ENCODE assay signal across 11 mouse cellular contexts in the genomic region with DNA sequence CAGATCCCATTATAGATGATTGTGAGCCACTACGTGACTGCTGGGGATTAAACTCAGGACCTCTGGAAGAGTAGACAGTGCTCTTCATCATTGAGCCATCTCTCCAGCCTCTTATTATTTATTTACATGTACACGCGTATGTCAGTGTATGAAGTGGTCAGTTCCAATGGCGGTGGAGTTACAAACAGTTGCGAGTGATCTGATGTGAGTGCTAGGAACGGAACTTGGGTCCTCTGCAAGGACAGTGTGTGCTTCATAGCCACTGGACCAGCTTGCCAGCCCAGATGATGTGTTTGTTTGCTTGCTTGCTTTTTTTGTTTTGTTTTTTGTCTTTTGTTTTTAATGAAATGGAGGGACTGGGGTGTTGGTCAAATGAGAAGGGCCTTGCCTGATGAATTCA. TPM values are rescaled to one million over a fixed set of nuclear protein-coding genes. Genes with fewer than 3 reads are reported as not detected.
A peak's percentile ranks its signal among the peaks of the same experiment; 100 is the strongest.
DNase-seq lines count a peak whose midpoint lies in the region; ATAC-seq and TF ChIP-seq lines count a peak whose summit lies in the region.
"Had no signal": no experiment of that assay in that cellular context is flagged by ENCODE, and none has a peak within 500 bp of the region (broad histone marks: within the 10 kb centered on the region; RNA-seq: fewer than 3 reads in every experiment).

No protein-coding gene starts in this region.

- H3K36me3 ChIP-seq in forebrain, embryonic 11.5 days (ENCODE audit: control insufficient read depth, insufficient read depth, low read length), result peaks cover 4% of the 10 kb centered on the region; the same call in 1 of the 2 replicates
- peaks cover 13% of the 10 kb centered on the region for H3K36me3 ChIP-seq in forebrain, embryonic 16.5 days (ENCODE audit: control insufficient read depth, insufficient read depth)
- peaks cover 20% of the 10 kb centered on the region for H3K36me3 ChIP-seq in kidney, embryonic 15.5 days
- peaks cover 11% of the 10 kb centered on the region for H3K36me3 ChIP-seq in hindbrain, postnatal 0 days (ENCODE audit: insufficient read depth, low read length)
- peaks cover under 1% of the 10 kb centered on the region for H3K36me3 ChIP-seq in myocyte (ENCODE audit: control insufficient read depth, insufficient read depth)

- no peaks in the 10 kb centered on the region for H3K27me3 ChIP-seq in forebrain, embryonic 11.5 days (ENCODE audit: control insufficient read depth, insufficient read depth, low read length)
- H3K27me3 ChIP-seq in forebrain, embryonic 16.5 days (replicated peaks; ENCODE audit: control insufficient read depth, insufficient read depth, low read length), result no peaks in the 10 kb centered on the region
- no peaks in the 10 kb centered on the region for H3K27me3 ChIP-seq in kidney, embryonic 15.5 days
- H3K27me3 ChIP-seq in hindbrain, postnatal 0 days (ENCODE audit: insufficient read depth, low read length), result no peaks in the 10 kb centered on the region
- no peaks in the 10 kb centered on the region for H3K27me3 ChIP-seq in myocyte (ENCODE audit: control insufficient read depth, insufficient read depth, insufficient read length)

- TF ChIP-seq POLR2A in myocyte (IDR thresholded peaks at IDR 0.05; ENCODE audit: insufficient read length, low read depth), result no peak

- H3ac ChIP-seq in myocyte (ENCODE audit: control insufficient read depth, insufficient read length), result no peak overlapping the region

- no peak for ATAC-seq in forebrain, embryonic 11.5 days (replicated peaks; ENCODE audit: low FRiP score)
- no peak for ATAC-seq in forebrain, embryonic 16.5 days
- ATAC-seq in kidney, embryonic 15.5 days (replicated peaks; ENCODE audit: low FRiP score), result no peak
- ATAC-seq in hindbrain, postnatal 0 days, result no peak

- no peaks in the 10 kb centered on the region for H3K9me3 ChIP-seq in forebrain, embryonic 11.5 days (ENCODE audit: control insufficient read depth, low read length)
- no peaks in the 10 kb centered on the region for H3K9me3 ChIP-seq in forebrain, embryonic 16.5 days (ENCODE audit: control insufficient read depth, low read length)
- H3K9me3 ChIP-seq in kidney, embryonic 15.5 days (replicated peaks), result no peaks in the 10 kb centered on the region
- no peaks in the 10 kb centered on the region for H3K9me3 ChIP-seq in hindbrain, postnatal 0 days (ENCODE audit: low read length)

- H3K4me3 ChIP-seq in forebrain, embryonic 11.5 days (ENCODE audit: low read depth, low read length), result no peak overlapping the region
- no peak overlapping the region for H3K4me3 ChIP-seq in forebrain, embryonic 16.5 days (replicated peaks; ENCODE audit: low read length)
- H3K4me3 ChIP-seq in kidney, embryonic 15.5 days (replicated peaks), result no peak overlapping the region
- H3K4me3 ChIP-seq in hindbrain, postnatal 0 days (ENCODE audit: low read length), result no peak overlapping the region
- peak overlapping the region; percentile 74 for H3K4me3 ChIP-seq in myocyte

- TF ChIP-seq CTCF in hindbrain, postnatal 0 days (IDR thresholded peaks at IDR 0.05; ENCODE audit: low read depth), result no peak

- peak overlapping the region; percentile 55; the same call in 1 of the 2 replicates for H3K9ac ChIP-seq in forebrain, embryonic 11.5 days (ENCODE audit: low read length)
- H3K9ac ChIP-seq in forebrain, embryonic 16.5 days (replicated peaks; ENCODE audit: low read depth, low read length), result no peak overlapping the region
- no peak overlapping the region for H3K9ac ChIP-seq in kidney, embryonic 15.5 days
- no peak overlapping the region for H3K9ac ChIP-seq in hindbrain, postnatal 0 days (replicated peaks; ENCODE audit: low read length)

- no peak overlapping the region for H3K4me2 ChIP-seq in forebrain, embryonic 11.5 days (ENCODE audit: low read depth, low read length, severe bottlenecking)
- no peak overlapping the region for H3K4me2 ChIP-seq in forebrain, embryonic 16.5 days (ENCODE audit: low read length)
- H3K4me2 ChIP-seq in kidney, embryonic 15.5 days, result no peak overlapping the region; the same call in 1 of the 2 replicates
- peak overlapping the region; percentile 48; the same call in 1 of the 2 replicates for H3K4me2 ChIP-seq in hindbrain, postnatal 0 days (ENCODE audit: low read depth, low read length)
- H3K4me2 ChIP-seq in myocyte (ENCODE audit: low read depth), result peak overlapping the region; percentile 75

- no peak for DNase-seq in forebrain, embryonic 11.5 days (ENCODE audit: low spot score)
- no peak for DNase-seq in kidney, postnatal 36 days
- no peak for DNase-seq in hindbrain, postnatal 0 days (ENCODE audit: low spot score)
- no peak for DNase-seq in B cell, adult 2 months
- no peak for DNase-seq in ovary, adult 18-20 months (ENCODE audit: low spot score)
- DNase-seq: lung, adult 18-20 months; right cerebral cortex, postnatal 25 days had no signal

- WGBS in forebrain, embryonic 11.5 days, result 93% methylated on average over 6 of the region's 6 CpGs
- WGBS in forebrain, embryonic 16.5 days, result 91% methylated on average over 6 of the region's 6 CpGs
- 92% methylated on average over 6 of the region's 6 CpGs for WGBS in kidney, embryonic 15.5 days
- 89% methylated on average over 6 of the region's 6 CpGs for WGBS in hindbrain, postnatal 0 days

- H3K27ac ChIP-seq in forebrain, embryonic 11.5 days (ENCODE audit: low read depth, low read length), result no peak overlapping the region
- no peak overlapping the region for H3K27ac ChIP-seq in forebrain, embryonic 16.5 days (ENCODE audit: low read length)
- 0 out of 2 replicates have a peak overlapping the region, but pooled peaks have one; percentile 11 for H3K27ac ChIP-seq in kidney, embryonic 15.5 days
- H3K27ac ChIP-seq in hindbrain, postnatal 0 days, result peak overlapping the region; percentile 68; the same call in 1 of the 2 replicates
- H3K27ac ChIP-seq: stomach, postnatal 0 days had no signal

- H3K79me2 ChIP-seq in myocyte (ENCODE audit: control insufficient read depth, insufficient read depth), result peaks cover 30% of the 10 kb centered on the region

- 0 out of 2 replicates have a peak, but pooled peaks cover 2% of the 10 kb centered on the region for H3K4me1 ChIP-seq in forebrain, embryonic 11.5 days (replicated peaks; ENCODE audit: control insufficient read depth, insufficient read depth, low read length)
- H3K4me1 ChIP-seq in forebrain, embryonic 16.5 days (replicated peaks; ENCODE audit: control insufficient read depth, insufficient read depth, low read length), result peaks cover 13% of the 10 kb centered on the region
- peaks cover 14% of the 10 kb centered on the region for H3K4me1 ChIP-seq in kidney, embryonic 15.5 days
- H3K4me1 ChIP-seq in hindbrain, postnatal 0 days (ENCODE audit: insufficient read depth, low read length), result no peaks in the 10 kb centered on the region

TF ChIP-seq in myocyte, 11 proteins besides CTCF, POLR2A, EP300 and RAD21:
- TF ChIP-seq E2F4 (IDR thresholded peaks at IDR 0.05; ENCODE audit: insufficient read depth), result no peak

RNA-seq across cellular contexts. Expression of a gene that starts 0.8 kb away (rescaled TPM):
- 231 and 266 TPM in 2 replicates for polyA plus RNA-seq in forebrain, embryonic 11.5 days (2014; fragmentation: Nextera tagmentation; extraction: Ambion mirVana)
- polyA plus RNA-seq in forebrain, embryonic 16.5 days (2015; fragmentation: Nextera tagmentation; extraction: Ambion mirVana), result 267 and 357 TPM in 2 replicates
- polyA plus RNA-seq in kidney, embryonic 15.5 days (2015; fragmentation: Nextera tagmentation; extraction: Ambion mirVana), result 165 and 172 TPM in 2 replicates
- total RNA-seq in hindbrain, postnatal 0 days (2014; rRNA removed), result 44.8 and 49.7 TPM in 2 replicates
- 309 and 356 TPM in 2 replicates for polyA plus RNA-seq in hindbrain, postnatal 0 days (2015; fragmentation: Nextera tagmentation; extraction: Ambion mirVana)
- polyA plus RNA-seq in myocyte (2012; fragmentation: generic; extraction: Trizol), result 48.7 TPM

RNA-seq across cellular contexts. Expression of a gene that starts 1.1 kb away (rescaled TPM):
- polyA plus RNA-seq in forebrain, embryonic 11.5 days (2014; fragmentation: Nextera tagmentation; extraction: Ambion mirVana), result 371 and 408 TPM in 2 replicates
- 347 and 368 TPM in 2 replicates for polyA plus RNA-seq in forebrain, embryonic 16.5 days (2015; fragmentation: Nextera tagmentation; extraction: Ambion mirVana)
- polyA plus RNA-seq in kidney, embryonic 15.5 days (2015; fragmentation: Nextera tagmentation; extraction: Ambion mirVana), result 462 and 483 TPM in 2 replicates
- total RNA-seq in hindbrain, postnatal 0 days (2014; rRNA removed), result 124 and 128 TPM in 2 replicates
- polyA plus RNA-seq in hindbrain, postnatal 0 days (2015; fragmentation: Nextera tagmentation; extraction: Ambion mirVana), result 402 and 417 TPM in 2 replicates
- 258 TPM for polyA plus RNA-seq in myocyte (2012; fragmentation: generic; extraction: Trizol)

RNA-seq across cellular contexts. Expression of a gene that starts 13.1 kb away (rescaled TPM):
- polyA plus RNA-seq in forebrain, embryonic 11.5 days (2014; fragmentation: Nextera tagmentation; extraction: Ambion mirVana), result 144 and 155 TPM in 2 replicates
- polyA plus RNA-seq in forebrain, embryonic 16.5 days (2015; fragmentation: Nextera tagmentation; extraction: Ambion mirVana), result 86.5 and 106 TPM in 2 replicates
- 262 and 314 TPM in 2 replicates for polyA plus RNA-seq in kidney, embryonic 15.5 days (2015; fragmentation: Nextera tagmentation; extraction: Ambion mirVana)
- 302 and 328 TPM in 2 replicates for total RNA-seq in hindbrain, postnatal 0 days (2014; rRNA removed)
- 138 and 161 TPM in 2 replicates for polyA plus RNA-seq in hindbrain, postnatal 0 days (2015; fragmentation: Nextera tagmentation; extraction: Ambion mirVana)
- polyA plus RNA-seq in myocyte (2012; fragmentation: generic; extraction: Trizol), result 1,152 TPM

RNA-seq across cellular contexts. Expression of a gene that starts 26.7 kb away (rescaled TPM):
- 93.4 and 101 TPM in 2 replicates for polyA plus RNA-seq in forebrain, embryonic 11.5 days (2014; fragmentation: Nextera tagmentation; extraction: Ambion mirVana)
- polyA plus RNA-seq in forebrain, embryonic 16.5 days (2015; fragmentation: Nextera tagmentation; extraction: Ambion mirVana), result 99.1 and 108 TPM in 2 replicates
- polyA plus RNA-seq in kidney, embryonic 15.5 days (2015; fragmentation: Nextera tagmentation; extraction: Ambion mirVana), result 35.1 and 37.2 TPM in 2 replicates
- 110 and 114 TPM in 2 replicates for total RNA-seq in hindbrain, postnatal 0 days (2014; rRNA removed)
- polyA plus RNA-seq in hindbrain, postnatal 0 days (2015; fragmentation: Nextera tagmentation; extraction: Ambion mirVana), result 84.8 and 89.1 TPM in 2 replicates
- polyA plus RNA-seq in myocyte (2012; fragmentation: generic; extraction: Trizol), result 16.9 TPM

Comparison
In these comparisons a context has a peak if more than half of its experiments do, and no peak if none do; other contexts are left out.
1. H3K27ac ChIP-seq: peak in kidney, embryonic 15.5 days (single experiment) and hindbrain, postnatal 0 days (single experiment); none in forebrain, embryonic 11.5 days (single experiment) and forebrain, embryonic 16.5 days (single experiment).
2. H3K4me2 ChIP-seq: peak in hindbrain, postnatal 0 days (single experiment) and myocyte (single experiment); none in forebrain, embryonic 11.5 days (single experiment), forebrain, embryonic 16.5 days (single experiment) and kidney, embryonic 15.5 days (single experiment).